Mouse (Mus musculus) limb, embryonic 10.5 days (tissue): ENCODE data around the gene Asna1. TPM values are rescaled to one million over a fixed set of nuclear protein-coding genes. Genes with fewer than 3 reads are reported as not detected.

Source experiments
- DNase-seq: peaks from one replicate; pipeline ENCODE4 v3.0.0-alpha.2; 2017; ENCODE audit warnings: low spot score
- H3K27ac ChIP-seq: fragments of 300-500 bp; sonication (generic); 2 replicates; pipeline ENCODE4 v1.5.1; 2016; ENCODE audit warnings: mild to moderate bottlenecking
- H3K27me3 ChIP-seq: fragments of 300-500 bp; sonication (generic); 2 replicates; pipeline ENCODE4 v1.6.1; 2016; ENCODE audit warnings: low read depth, mild to moderate bottlenecking; ENCODE audit not compliant: poor library complexity, severe bottlenecking
- H3K36me3 ChIP-seq: fragments of 300-500 bp; sonication (generic); 2 replicates; pipeline ENCODE4 v1.6.1; 2016; ENCODE audit warnings: mild to moderate bottlenecking, moderate library complexity
- H3K4me1 ChIP-seq: fragments of 300-500 bp; sonication (generic); 2 replicates; pipeline ENCODE4 v1.6.1; 2016
- H3K4me3 ChIP-seq: fragments of 300-500 bp; sonication (generic); 2 replicates; pipeline ENCODE4 v1.5.1; 2016; ENCODE audit warnings: mild to moderate bottlenecking, moderate library complexity
- H3K9me3 ChIP-seq: fragments of 300-500 bp; sonication (generic); replicated peaks from 2 replicates; pipeline ENCODE4 v1.6.1; 2016; ENCODE audit warnings: mild to moderate bottlenecking
- WGBS: fragments of 180-500 bp; shearing (Covaris S2); methylation state at CpG from one replicate; pipeline ENCODE4 v1.1.7; 2016; 5-methylcytosine and 5-hydroxymethylcytosine counted together
- polyA plus RNA-seq: library from polyadenylated mRNA; unstranded; fragments of >200 nt; fragmentation: Nextera tagmentation; extraction: Ambion mirVana; gene quantifications from 2 replicates; pipeline ENCODE4 v1.2.1, GENCODE M21; 2016

Asna1 gene
- polyA plus RNA-seq, 1 experiment from 2014 or later: 161 TPM

DNA sequence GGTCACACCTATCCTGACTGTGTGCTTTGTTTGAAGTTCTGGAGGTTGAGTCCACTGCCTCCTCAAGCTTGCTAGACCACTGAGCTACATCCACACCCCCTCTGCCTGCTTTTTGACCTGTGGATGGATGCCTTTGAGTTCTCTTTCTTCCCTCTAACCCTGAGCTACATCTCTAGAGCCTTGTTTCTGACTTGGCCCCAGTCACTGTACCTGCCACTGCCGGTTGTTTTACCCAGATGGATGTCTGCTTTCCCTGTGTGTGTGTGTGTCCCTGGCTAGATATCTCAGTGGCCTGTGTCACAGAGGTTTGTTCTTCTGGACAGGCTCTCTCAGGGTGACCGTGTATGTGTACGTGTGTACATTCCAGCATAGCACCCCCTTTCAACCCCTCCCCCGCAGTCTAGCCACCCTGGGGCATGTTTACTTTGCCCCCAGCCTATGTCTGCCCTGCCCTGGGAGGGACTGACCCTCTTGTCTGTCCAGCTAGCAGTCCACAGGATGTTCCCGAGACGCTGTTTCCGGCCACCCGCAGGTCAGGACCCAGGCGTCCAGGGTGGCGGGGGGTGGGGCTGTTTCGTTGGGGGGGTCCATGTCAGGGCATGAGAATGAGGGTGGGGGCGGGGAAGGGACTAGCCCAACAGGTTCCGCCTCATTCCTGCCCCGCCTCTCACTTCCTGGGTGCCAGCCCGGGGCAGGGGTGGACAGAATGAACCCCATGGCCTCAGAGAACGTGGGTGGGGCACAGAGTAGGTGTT, 40.6 kb downstream of the Asna1 start:
- DNase-seq: peak; percentile 42
- Histone ChIP-seq H3K27ac (peak overlapping the region; percentile 89), H3K36me3 (no peaks in the 10 kb centered on the region), H3K4me3 (peak overlapping the region; percentile 66), H3K4me1 (peaks cover 67% of the 10 kb centered on the region), H3K27me3 (peaks cover 30% of the 10 kb centered on the region), H3K9me3 (no peaks in the 10 kb centered on the region)
- 6% methylated on average over 16 of the region's 16 CpGs for WGBS

DNA sequence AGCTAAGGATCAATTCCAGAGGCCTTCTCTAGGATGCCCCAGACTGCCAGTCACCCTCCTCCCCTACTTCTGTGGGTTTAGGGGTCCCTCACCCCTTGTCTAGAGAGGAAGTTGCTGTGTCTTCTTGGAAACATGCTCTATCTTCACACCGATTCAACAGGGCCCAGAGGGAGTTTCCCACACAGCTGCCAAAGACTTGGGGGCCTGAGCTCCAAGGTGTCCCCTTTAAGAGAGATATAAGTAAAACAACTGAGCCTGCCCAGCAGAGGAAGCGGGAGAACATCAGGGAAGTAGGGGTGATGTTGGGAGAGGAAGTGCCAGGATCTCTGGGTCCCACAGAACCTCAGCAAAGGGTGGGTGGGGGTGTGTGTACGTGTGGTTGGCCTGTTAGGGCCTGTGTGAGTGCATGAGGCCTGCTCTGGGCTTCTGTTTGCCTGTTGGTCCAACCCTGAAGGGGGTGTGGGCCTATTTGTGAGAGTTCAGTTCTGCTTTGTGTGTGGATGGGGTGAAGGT, 42.5 kb downstream of the Asna1 start:
- Histone ChIP-seq H3K4me3 (no peak overlapping the region), H3K27me3 (peaks cover 37% of the 10 kb centered on the region), H3K9me3 (no peaks in the 10 kb centered on the region), H3K27ac (peak overlapping the region; percentile 56), H3K36me3 (no peaks in the 10 kb centered on the region), H3K4me1 (peaks cover 80% of the 10 kb centered on the region)
- WGBS: 76% methylated on average over 3 of the region's 3 CpGs
- no peak for DNase-seq

DNA sequence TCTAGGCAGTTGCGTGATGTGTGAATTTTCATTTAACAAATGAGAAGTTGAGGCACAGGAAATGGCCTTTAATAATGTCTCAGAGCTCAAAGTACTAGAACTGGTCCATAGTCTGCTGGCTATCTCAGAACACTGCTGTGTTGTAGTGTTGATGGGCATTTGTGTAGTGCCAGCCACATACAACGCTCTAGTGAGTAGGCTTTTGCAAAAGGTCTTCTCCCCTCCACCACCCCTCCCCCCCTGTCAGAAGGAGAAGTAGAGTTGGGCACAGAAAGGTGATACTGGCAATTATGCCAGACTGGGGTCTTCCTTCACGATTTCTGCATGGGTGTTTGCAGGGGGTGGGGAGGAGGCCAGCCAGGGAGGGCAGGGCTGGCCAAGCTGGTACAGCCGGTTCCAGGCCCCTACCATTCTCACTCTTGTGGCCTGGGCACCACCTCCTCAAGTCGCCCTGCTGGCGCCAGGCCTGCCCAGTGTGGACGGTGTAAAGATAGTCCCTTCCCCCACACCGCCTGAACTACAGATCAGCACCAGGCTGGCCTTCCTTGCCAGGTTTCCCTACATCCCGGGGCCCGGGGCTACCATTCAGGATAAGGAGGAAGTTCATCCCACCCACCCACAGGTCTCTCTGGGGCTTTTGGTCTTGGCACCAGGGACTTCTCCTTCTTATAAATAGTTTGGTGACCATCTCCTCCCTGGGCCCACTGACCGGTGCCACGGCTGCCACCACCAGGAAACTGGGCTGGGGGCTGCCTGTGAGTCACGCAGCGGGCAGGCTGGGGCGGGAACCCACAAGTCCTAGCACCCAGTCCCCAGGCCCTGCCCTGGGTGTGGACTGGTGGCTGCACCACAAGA, 43.2 kb downstream of the Asna1 start:
- no peaks in the 10 kb centered on the region for H3K9me3 ChIP-seq
- no peaks in the 10 kb centered on the region for H3K36me3 ChIP-seq
- H3K27ac ChIP-seq: peak overlapping the region; percentile 56
- H3K4me1 ChIP-seq: peaks cover 86% of the 10 kb centered on the region
- WGBS: 80% methylated on average over 15 of the region's 15 CpGs
- H3K27me3 ChIP-seq: peaks cover 37% of the 10 kb centered on the region
- DNase-seq: no peak
- no peak overlapping the region for H3K4me3 ChIP-seq

DNA sequence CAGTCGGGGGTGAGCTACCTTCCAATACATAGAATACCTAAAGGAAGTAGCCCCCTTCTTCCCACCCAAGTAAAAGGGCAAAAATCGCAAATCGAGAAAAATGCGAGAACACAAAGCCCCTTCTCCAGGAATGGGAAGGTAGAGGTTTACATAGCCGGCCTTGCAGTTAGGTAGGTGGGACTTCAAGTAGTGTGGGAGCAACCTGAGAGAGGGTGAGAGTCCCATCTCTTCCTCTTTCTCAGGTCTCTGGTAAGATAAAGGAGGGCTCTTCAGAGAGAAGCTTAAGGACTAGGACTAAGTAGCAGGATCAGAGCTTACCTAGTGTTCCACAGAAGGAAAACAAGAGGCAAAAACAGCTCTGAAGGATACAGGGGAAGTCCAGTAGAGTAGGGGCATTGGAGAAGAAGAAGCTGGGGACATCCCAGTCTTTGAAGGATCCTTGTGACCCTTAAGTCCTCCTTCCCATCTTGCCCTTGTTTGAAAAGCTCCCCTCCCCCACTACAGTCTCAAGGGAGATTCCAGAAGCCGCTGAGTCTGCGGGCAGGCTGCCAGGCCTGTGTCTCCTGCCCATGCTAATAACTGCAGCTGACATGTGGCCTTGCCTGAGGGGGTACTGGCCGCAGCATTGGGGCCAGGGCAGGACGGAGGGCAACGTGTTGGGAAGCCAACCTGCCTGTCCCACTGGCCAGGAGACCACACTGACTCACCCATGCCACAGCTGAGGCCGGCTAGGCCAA, 44.3 kb downstream of the Asna1 start:
- WGBS: 36% methylated on average over 11 of the region's 11 CpGs
- Histone ChIP-seq H3K4me1 (peaks cover 89% of the 10 kb centered on the region), H3K27me3 (peaks cover 33% of the 10 kb centered on the region), H3K4me3 (peak overlapping the region; percentile 63; the same call in 1 of the 2 replicates), H3K9me3 (no peaks in the 10 kb centered on the region), H3K27ac (peak overlapping the region; percentile 86), H3K36me3 (no peaks in the 10 kb centered on the region)
- DNase-seq: no peak

DNA sequence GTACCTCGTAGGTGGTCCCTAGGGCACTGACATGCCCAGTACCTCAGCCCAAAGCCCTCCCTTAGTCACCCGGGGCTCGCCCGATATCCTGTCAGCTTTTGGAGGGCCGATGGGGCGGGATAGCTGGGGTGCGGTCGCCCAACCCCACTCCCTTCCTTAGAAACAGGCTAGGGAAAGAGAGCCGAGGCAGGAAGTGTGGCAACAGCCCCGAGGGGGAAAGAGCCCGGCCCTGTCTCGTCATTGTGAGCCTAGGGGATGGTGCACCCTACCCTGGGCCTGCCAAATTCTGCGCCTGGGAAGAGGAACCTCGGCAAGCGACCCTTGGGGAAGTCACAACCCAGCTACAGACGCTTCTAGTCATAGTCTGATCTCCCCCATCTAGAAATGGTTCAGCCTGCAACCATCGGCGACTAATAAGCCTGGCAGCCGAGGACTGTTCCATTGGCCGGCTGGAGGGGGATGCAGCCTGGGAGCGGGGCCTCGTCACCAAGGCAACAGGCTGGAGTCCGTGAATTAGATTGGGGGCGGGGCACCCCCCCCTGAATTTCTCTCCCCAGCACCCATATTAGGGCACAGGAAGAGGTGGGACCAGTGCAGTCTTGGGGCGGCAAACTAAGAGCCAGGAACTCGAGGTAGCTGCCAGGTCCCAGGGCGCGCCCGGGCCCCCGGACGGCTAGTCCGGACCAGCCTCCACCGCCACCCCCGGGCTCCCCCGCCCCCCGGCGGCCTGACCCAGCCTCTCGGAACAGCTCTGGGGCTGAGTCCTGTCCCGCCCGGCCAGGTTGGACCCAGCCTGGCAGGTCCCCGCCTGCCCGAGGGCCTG, 45.3 kb downstream of the Asna1 start:
- WGBS: 5% methylated on average over 37 of the region's 42 CpGs
- H3K9me3 ChIP-seq: no peaks in the 10 kb centered on the region
- H3K4me3 ChIP-seq: peak overlapping the region; percentile 63
- H3K27me3 ChIP-seq: peaks cover 33% of the 10 kb centered on the region
- peaks cover 3% of the 10 kb centered on the region for H3K36me3 ChIP-seq
- peaks cover 86% of the 10 kb centered on the region for H3K4me1 ChIP-seq
- peak overlapping the region; percentile 86 for H3K27ac ChIP-seq
- peak; percentile 92 for DNase-seq

DNA sequence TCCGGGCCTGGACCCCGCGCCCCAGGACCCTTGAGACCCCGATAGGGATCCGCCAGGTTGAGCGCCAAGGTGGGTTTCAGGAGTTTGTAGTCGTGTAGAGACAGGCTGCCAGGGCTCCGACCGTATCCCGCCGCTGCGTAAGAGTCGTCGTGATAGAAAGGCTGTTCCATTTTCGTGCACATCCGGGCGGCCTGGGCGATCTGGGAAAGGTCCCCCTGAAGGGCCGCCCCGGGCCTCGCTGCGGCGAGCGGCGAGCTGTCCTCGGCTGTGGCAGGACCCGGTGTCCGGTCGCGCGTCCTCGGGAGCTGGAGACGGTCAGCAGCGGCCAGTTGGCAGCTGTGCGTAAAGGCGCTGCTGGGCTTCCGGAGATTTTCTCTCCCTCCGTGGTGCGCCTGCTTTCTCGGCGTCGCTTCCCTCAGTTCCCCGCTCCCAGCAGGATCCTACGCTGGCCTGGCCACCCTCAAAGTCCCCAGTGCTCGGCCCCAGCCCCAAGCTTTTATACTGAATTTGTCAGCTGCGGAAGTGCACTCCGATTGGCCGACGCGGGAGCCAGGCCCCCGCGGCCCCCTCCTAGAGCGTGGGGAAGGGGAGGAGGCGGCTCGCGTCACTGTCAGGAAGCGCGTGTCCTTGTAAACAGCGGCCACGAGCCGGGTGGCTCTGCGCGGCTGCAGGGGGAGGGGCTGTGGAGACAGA, 46.7 kb downstream of the Asna1 start, which contains the start of gene Junb:
Gene Junb, minus strand, starts transcription at position 471 of the 693 bp plus-strand sequence.
- Histone ChIP-seq H3K27ac (peak within 1 kb of the TSS; percentile 86), H3K36me3 (peaks cover 18% of the 10 kb centered on the region), H3K4me1 (peaks cover 76% of the 10 kb centered on the region), H3K9me3 (no peaks in the 10 kb centered on the region), H3K27me3 (peaks cover 33% of the 10 kb centered on the region), H3K4me3 (peak within 1 kb of the TSS; percentile 63)
- peak; percentile 87 for DNase-seq
- WGBS: under 1% methylated on average over 63 of the region's 63 CpGs

DNA sequence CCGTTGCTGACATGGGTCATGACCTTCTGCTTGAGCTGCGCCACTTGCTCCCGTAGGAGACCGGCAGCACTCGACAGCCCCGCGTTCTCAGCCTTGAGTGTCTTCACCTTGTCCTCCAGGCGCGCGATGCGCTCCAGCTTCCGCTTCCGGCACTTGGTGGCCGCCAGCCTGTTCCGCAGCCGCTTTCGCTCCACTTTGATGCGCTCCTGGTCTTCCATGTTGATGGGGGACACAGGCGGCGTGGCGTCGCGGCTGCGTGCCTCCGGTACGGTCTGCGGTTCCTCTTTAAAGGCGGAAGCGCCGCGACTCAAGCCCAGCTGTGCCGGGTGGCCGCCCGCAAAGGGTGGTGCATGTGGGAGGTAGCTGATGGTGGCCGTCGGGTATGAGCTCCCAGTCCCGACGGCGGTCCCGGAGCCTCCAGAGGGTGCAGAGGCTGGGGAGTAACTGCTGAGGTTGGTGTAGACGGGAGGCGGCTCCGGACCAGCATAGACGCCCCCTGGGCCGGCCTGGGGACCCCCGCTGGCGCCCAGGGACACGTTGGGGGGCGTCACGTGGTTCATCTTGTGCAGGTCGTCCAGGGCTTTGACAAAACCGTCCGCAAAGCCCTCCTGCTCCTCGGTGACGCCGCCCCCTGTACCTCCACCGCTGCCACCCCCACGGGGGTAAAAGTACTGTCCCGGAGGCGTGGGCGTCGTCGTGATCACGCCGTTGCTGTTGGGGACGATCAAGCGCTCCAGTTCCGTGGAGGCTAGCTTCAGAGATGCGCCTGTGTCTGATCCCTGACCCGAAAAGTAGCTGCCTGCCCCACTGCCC, 47.4 kb downstream of the Asna1 start:
- H3K4me1 ChIP-seq: peaks cover 76% of the 10 kb centered on the region
- H3K27me3 ChIP-seq: peaks cover 33% of the 10 kb centered on the region
- DNase-seq: peak; percentile 75
- H3K27ac ChIP-seq: peak overlapping the region; percentile 85
- peaks cover 25% of the 10 kb centered on the region for H3K36me3 ChIP-seq
- H3K9me3 ChIP-seq: no peaks in the 10 kb centered on the region
- H3K4me3 ChIP-seq: peak overlapping the region; percentile 63
- WGBS: under 1% methylated on average over 70 of the region's 70 CpGs

DNA sequence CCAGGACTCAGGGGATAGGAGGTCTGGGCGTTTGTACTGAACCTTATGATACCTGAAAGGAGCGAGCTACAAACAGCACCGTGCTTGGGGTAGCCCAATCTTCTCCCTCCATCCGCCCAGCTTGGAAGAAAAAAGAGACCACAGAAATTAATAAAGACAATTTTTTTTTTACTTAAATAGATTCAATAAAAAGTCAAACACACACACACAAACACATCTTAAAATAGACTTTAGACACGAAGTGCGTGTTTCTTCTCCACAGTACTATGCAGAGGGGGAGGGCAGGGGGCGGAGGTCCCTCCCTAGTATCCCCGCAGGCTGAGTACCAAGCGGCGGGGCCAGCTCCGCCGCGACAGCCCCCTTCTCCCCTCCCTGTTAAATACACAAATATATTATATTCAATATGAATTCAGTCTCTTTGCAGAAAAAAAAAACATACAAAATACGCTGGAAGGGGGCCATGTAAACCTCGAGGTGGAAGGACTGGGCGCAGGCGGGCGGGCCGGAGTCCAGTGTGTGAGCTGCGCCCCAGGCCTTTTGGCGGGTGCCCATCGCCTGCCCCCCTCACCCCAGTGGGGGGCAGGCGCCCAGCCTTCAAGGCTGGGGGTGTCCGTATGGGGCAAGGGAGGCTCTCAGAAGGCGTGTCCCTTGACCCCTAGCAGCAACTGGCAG, 48.2 kb downstream of the Asna1 start:
- DNase-seq: no peak
- no peaks in the 10 kb centered on the region for H3K9me3 ChIP-seq
- H3K4me1 ChIP-seq: peaks cover 71% of the 10 kb centered on the region
- H3K27ac ChIP-seq: peak overlapping the region; percentile 85
- H3K4me3 ChIP-seq: peak overlapping the region; percentile 63
- H3K36me3 ChIP-seq: peaks cover 33% of the 10 kb centered on the region
- WGBS: 3% methylated on average over 25 of the region's 25 CpGs
- peaks cover 33% of the 10 kb centered on the region for H3K27me3 ChIP-seq

DNA sequence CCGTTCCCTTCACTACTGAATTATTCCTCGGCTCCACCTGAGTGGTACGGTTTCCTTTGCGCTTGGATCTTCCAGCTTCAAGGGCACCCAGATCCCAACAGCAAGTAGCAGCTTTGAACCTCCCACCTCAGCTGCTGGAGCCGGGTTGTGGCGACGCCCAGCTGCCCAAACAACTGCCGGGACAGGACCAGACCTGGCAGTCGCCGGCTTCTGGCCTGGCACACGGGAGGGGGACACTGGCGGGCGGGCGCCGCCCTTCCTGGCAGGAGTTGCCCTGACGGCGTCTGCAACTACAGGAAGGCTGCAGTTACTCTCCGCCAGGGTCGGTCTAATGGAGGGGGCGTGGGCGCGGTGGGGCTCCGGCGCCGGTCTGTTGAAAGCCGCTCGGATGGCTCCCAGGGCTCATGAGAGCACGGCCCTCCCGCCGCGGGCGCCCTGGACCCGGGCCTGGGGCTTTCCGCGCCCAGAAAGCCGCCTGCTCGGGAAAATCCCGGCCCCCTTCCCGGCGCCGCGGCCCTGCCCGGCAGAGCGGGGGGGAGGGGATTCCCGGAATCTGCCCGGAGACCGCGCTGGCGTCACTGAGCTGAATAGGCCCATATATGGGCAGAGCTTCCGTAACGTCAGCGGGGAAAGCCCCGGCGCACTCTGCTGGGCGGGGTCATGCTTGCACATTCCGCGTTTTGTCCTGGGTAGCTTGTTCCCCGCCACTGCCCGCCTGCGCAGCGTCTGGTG, 48.9 kb downstream of the Asna1 start:
- DNase-seq: peak; percentile 96
- H3K27me3 ChIP-seq: peaks cover 33% of the 10 kb centered on the region
- peaks cover 67% of the 10 kb centered on the region for H3K4me1 ChIP-seq
- H3K36me3 ChIP-seq: peaks cover 40% of the 10 kb centered on the region
- H3K9me3 ChIP-seq: no peaks in the 10 kb centered on the region
- H3K27ac ChIP-seq: peak overlapping the region; percentile 85
- peak overlapping the region; percentile 63 for H3K4me3 ChIP-seq
- WGBS: under 1% methylated on average over 61 of the region's 61 CpGs

DNA sequence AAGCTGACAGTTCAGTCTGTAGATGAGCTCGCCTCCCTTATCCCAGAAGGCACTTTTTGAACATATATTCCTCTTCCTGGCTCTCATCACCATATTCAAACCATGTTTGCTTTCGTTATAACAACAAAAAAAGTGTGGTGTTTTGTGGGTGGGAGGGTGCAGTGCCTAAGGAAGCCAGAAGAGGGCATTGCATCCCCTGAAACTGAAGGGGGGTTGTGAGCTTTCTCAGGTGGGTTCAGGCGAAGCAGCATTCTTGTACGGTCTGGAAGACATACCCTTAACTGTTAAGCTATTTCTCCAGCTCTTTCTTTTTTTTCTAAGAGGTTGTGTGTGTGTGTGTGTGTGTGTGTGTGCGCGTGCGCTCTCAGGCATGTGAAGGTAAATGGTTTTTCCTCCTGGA, 49.6 kb downstream of the Asna1 start:
- Histone ChIP-seq H3K36me3 (peaks cover 47% of the 10 kb centered on the region), H3K4me1 (peaks cover 67% of the 10 kb centered on the region), H3K27me3 (peaks cover 27% of the 10 kb centered on the region), H3K27ac (no peak overlapping the region), H3K4me3 (peak overlapping the region; percentile 63), H3K9me3 (no peaks in the 10 kb centered on the region)
- WGBS: 33% methylated on average over 7 of the region's 7 CpGs
- DNase-seq: peak; percentile 73
